Mouse (Mus musculus): Measurements from ENCODE around the gene Vmn1r122.
"Not testable (repeated sequence)": the region's sequence is repeated elsewhere in the genome, so short reads cannot be mapped to it uniquely, and the experiment has no call there.

The Vmn1r122 gene

GRCm38 (mm10) chr7:21134028-21134427, at the start of gene Vmn1r122:
Vmn1r122 (minus strand) TSS chr7:21134128.
- not testable (repeated sequence) for DNase-seq (ENCODE audit: low spot score in 2 of 2)

- not testable (repeated sequence) for DNase-seq (ENCODE audit: low spot score in 2 of 2)
Measured at GRCm38 (mm10) chr7:21161885-21162284, 28.0 kb upstream of the Vmn1r122 start, which contains the start of gene Vmn1r123. Vmn1r123 (plus strand) TSS chr7:21162185.

GRCm38 (mm10) chr7:21098413-21098812, 35.5 kb downstream of the Vmn1r122 start, which contains the start of gene Vmn1r121:
Vmn1r121 (minus strand) TSS chr7:21098513.
- DNase-seq (ENCODE audit: low spot score in 2 of 2), result not testable (repeated sequence)

All from spleen, postnatal 36 days (tissue).